Mouse (Mus musculus): ENCODE data around the gene Scnn1a. TPM values are rescaled to one million over a fixed set of nuclear protein-coding genes. Genes with fewer than 3 reads are reported as not detected.
A peak's percentile ranks its signal among the peaks of the same experiment; 100 is the strongest.

Gene Scnn1a
- polyA plus RNA-seq, 2 experiments: 1.9 to 2.5 TPM

DNA sequence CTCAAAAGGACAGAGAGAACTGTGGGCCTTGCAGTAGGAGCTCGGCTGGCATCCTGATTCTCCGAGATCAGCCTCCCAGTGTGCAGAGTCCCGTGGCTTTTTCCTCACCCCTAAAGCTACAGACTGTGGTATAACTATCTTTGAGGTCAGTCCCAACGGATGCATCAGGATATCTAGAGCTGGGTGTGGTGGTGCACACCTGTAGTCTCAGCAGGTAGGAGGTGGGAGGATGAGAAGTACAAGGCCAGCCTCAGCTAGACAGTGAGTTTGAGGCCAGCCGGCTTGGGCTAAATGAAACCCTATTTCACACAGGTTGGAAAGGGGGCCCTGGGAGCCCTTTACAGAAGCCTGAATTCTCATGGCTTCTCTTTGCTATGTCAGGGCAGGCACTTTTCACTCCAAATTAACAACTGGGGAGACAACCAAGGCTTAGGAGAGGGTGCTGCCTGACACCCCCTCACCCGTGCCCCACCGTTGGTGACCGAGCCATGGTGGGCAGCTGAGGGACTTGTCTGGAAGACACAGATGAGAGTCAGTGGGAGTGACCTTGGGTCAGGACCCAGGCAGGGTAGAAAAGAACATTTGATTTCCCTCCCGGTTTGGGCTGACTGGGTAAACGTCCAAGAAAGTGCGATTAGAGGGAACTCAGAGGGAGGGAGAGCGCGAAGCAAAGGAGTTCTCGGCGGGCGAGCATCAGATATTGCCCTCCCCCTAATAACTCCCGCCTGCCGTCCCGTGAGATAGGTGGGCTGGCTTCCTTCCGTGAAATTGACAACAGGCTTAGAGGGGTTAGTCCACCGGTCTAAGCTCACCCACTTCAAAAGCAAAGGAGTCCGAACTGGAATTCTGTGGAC, 28.5 kb downstream of the Scnn1a start, which contains the start of gene Tnfrsf1a:
TSS of gene Tnfrsf1a (plus strand) at position 642 of the 854 bp plus-strand sequence.
- H3K4me3 ChIP-seq (replicated peaks; ENCODE audit: low read length): peak within 1 kb of the TSS; percentile 70
- ATAC-seq (ENCODE audit: low FRiP score, low read depth): peak; percentile 42
- no peaks in the 10 kb centered on the region for H3K36me3 ChIP-seq (ENCODE audit: control insufficient read depth, insufficient read depth, low read length)
- H3K4me1 ChIP-seq (ENCODE audit: control insufficient read depth, insufficient read depth, low read length): peaks cover 32% of the 10 kb centered on the region
- 7% methylated on average over 22 of the region's 22 CpGs for WGBS
- DNase-seq (ENCODE audit: low spot score): no peak
- H3K9me3 ChIP-seq (ENCODE audit: control insufficient read depth, low read length): no peaks in the 10 kb centered on the region
- peak within 1 kb of the TSS; percentile 65 for H3K4me2 ChIP-seq (replicated peaks; ENCODE audit: low read depth, low read length, severe bottlenecking)
- peak within 1 kb of the TSS; percentile 82 for H3K9ac ChIP-seq (ENCODE audit: low read depth, low read length, severe bottlenecking)
- H3K27ac ChIP-seq (replicated peaks; ENCODE audit: low read depth, low read length): peak within 1 kb of the TSS; percentile 70
- TF ChIP-seq POLR2A (IDR thresholded peaks at IDR 0.05; ENCODE audit: borderline replicate concordance, extremely low read depth, insufficient read depth, insufficient read length): no peak
- H3K27me3 ChIP-seq (ENCODE audit: control insufficient read depth, insufficient read depth, low read length): no peaks in the 10 kb centered on the region

DNA sequence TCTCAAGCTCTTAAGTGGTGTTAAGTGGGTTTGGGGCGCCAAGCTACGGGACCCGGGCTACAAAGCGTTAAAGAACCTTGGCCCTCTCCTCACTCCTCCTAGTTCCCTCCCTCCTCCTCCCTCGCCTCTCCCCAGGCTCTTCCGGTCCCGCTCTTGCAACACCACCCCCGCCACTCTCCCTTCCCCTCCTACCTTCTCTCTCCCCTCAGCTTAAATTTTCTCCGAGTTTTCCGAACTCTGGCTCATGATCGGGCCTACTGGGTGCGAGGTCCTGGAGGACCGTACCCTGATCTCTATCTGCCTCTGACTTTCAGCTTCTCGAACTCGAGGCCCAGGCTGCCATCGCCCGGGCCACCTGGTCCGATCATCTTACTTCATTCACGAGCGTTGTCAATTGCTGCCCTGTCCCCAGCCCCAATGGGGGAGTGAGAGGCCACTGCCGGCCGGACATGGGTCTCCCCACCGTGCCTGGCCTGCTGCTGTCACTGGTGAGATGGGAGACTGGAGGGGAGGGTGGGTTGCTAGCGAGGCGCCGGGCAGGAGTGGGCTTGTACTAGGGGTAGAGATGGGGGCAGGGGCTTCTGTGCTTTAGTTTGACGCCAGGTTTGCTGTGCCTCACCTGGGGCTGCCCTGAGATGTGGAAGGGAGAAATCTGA, 29.2 kb downstream of the Scnn1a start:
- Histone ChIP-seq H3K36me3 (ENCODE audit: control insufficient read depth, insufficient read depth, low read length) (no peaks in the 10 kb centered on the region), H3K27me3 (ENCODE audit: control insufficient read depth, insufficient read depth, low read length) (no peaks in the 10 kb centered on the region), H3K4me3 (replicated peaks; ENCODE audit: low read length) (peak overlapping the region; percentile 70), H3K4me1 (ENCODE audit: control insufficient read depth, insufficient read depth, low read length) (peaks cover 38% of the 10 kb centered on the region), H3K9me3 (ENCODE audit: control insufficient read depth, low read length) (no peaks in the 10 kb centered on the region), H3K9ac (ENCODE audit: low read depth, low read length, severe bottlenecking) (peak overlapping the region; percentile 82), H3K4me2 (replicated peaks; ENCODE audit: low read depth, low read length, severe bottlenecking) (peak overlapping the region; percentile 65), H3K27ac (replicated peaks; ENCODE audit: low read depth, low read length) (peak overlapping the region; percentile 70)
- DNase-seq (ENCODE audit: low spot score) (peak; percentile 86), ATAC-seq (ENCODE audit: low FRiP score, low read depth) (peak; percentile 87)
- TF ChIP-seq POLR2A (IDR thresholded peaks at IDR 0.05; ENCODE audit: borderline replicate concordance, extremely low read depth, insufficient read depth, insufficient read length): no peak
- under 1% methylated on average over 27 of the region's 27 CpGs for WGBS

DNA sequence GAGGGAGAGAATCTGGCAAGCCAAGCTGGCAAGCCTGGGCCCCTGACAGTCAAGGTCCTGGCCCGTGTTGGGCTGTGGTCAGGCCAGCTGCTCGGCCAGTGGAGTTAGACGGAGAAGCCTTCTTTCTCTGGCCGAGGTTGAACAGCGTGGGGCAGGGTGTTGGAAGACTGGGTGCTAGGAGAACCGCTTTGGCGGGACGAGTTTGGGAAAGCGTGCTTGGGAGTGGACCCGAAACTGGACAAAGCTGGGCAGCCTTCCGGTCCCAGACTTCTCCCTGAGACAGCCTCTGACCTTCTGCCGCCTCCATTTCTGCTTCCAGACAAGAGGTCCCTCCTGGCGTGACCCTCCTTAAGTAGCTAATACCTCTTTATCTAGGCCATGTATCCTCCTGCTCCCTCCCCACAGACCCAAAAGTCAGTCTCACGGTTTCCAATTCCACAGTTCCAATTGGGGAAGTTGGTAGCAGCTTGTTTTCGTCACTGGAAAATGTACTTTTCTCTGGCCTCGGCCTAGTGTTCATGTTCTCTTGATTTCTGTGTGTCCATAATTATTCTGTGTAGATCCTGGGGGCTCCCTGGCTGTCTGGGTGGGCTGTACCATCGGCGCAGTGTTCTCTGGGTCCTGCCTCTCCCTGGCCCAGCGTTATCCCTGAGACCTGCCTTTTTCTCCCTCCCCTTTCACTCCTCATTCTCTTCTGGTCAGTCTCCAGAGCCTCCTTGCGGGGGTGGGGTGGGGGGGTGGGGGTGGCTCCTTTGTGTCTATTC, 30.0 kb downstream of the Scnn1a start:
- no peaks in the 10 kb centered on the region for H3K36me3 ChIP-seq (ENCODE audit: control insufficient read depth, insufficient read depth, low read length)
- peak overlapping the region; percentile 82 for H3K9ac ChIP-seq (ENCODE audit: low read depth, low read length, severe bottlenecking)
- DNase-seq (ENCODE audit: low spot score) (no peak), ATAC-seq (ENCODE audit: low FRiP score, low read depth) (peak; percentile 17)
- no peak for TF ChIP-seq POLR2A (IDR thresholded peaks at IDR 0.05; ENCODE audit: borderline replicate concordance, extremely low read depth, insufficient read depth, insufficient read length)
- H3K4me1 ChIP-seq (ENCODE audit: control insufficient read depth, insufficient read depth, low read length): peaks cover 45% of the 10 kb centered on the region
- H3K9me3 ChIP-seq (ENCODE audit: control insufficient read depth, low read length): no peaks in the 10 kb centered on the region
- WGBS: 1% methylated on average over 20 of the region's 20 CpGs
- H3K27me3 ChIP-seq (ENCODE audit: control insufficient read depth, insufficient read depth, low read length): no peaks in the 10 kb centered on the region
- peak overlapping the region; percentile 65 for H3K4me2 ChIP-seq (replicated peaks; ENCODE audit: low read depth, low read length, severe bottlenecking)
- peak overlapping the region; percentile 70 for H3K27ac ChIP-seq (replicated peaks; ENCODE audit: low read depth, low read length)
- peak overlapping the region; percentile 70 for H3K4me3 ChIP-seq (replicated peaks; ENCODE audit: low read length)

DNA sequence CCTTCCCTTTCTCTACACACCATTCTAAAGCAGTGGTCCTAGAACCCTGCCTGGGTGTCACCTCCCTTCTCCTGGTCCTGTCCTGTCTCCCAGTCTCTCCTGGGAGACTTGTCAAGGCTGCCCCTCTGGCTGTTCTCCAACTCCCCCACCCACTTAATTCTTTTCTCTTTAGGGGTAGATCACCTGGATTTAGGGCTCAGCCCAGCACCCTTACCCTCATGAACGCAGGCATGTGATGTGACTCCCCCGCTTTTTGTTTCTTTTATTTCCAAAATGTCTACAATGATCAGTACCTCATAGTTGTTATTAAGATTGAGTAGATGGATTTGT, 30.5 kb downstream of the Scnn1a start:
- Histone ChIP-seq H3K9ac (ENCODE audit: low read depth, low read length, severe bottlenecking) (peak overlapping the region; percentile 82), H3K4me3 (replicated peaks; ENCODE audit: low read length) (peak overlapping the region; percentile 70), H3K4me1 (ENCODE audit: control insufficient read depth, insufficient read depth, low read length) (peaks cover 50% of the 10 kb centered on the region), H3K9me3 (ENCODE audit: control insufficient read depth, low read length) (no peaks in the 10 kb centered on the region), H3K4me2 (replicated peaks; ENCODE audit: low read depth, low read length, severe bottlenecking) (peak overlapping the region; percentile 65), H3K27me3 (ENCODE audit: control insufficient read depth, insufficient read depth, low read length) (no peaks in the 10 kb centered on the region), H3K27ac (replicated peaks; ENCODE audit: low read depth, low read length) (peak overlapping the region; percentile 70; the same call in 1 of the 2 replicates), H3K36me3 (ENCODE audit: control insufficient read depth, insufficient read depth, low read length) (no peaks in the 10 kb centered on the region)
- TF ChIP-seq POLR2A (IDR thresholded peaks at IDR 0.05; ENCODE audit: borderline replicate concordance, extremely low read depth, insufficient read depth, insufficient read length): no peak
- no peak for DNase-seq (ENCODE audit: low spot score)
- no peak for ATAC-seq (ENCODE audit: low FRiP score, low read depth)
- 87% methylated on average over 2 of the region's 2 CpGs for WGBS
